Mouse (Mus musculus) liver, embryonic 16.5 days (tissue): ENCODE measurements around the gene Tspan18. TPM values are rescaled to one million over a fixed set of nuclear protein-coding genes. Genes with fewer than 3 reads are reported as not detected.

Source experiments
- ATAC-seq: fragments of 200-750 bp; cut with Nextera tagmentation; 2 replicates; pipeline ENCODE4 v1.8.0; 2017; ENCODE audit warnings: low read depth, mild to moderate bottlenecking, moderate number of reproducible peaks, moderate library complexity
- H3K27ac ChIP-seq: fragments of 300-500 bp; sonication (generic); 2 replicates; pipeline ENCODE4 v1.5.1; 2014; ENCODE audit warnings: mild to moderate bottlenecking, low read length
- H3K27me3 ChIP-seq: fragments of 300-500 bp; sonication (generic); 2 replicates; pipeline ENCODE4 v1.6.1; 2014; ENCODE audit warnings: low read depth, low read length, mixed read lengths; ENCODE audit not compliant: control insufficient read depth, insufficient read depth
- H3K36me3 ChIP-seq: fragments of 300-500 bp; sonication (generic); 2 replicates; pipeline ENCODE4 v1.6.1; 2014; ENCODE audit warnings: mild to moderate bottlenecking; ENCODE audit not compliant: control insufficient read depth, insufficient read depth
- H3K4me1 ChIP-seq: fragments of 300-500 bp; sonication (generic); 2 replicates; pipeline ENCODE4 v1.6.1; 2014; ENCODE audit warnings: low read depth, low read length, mixed read lengths; ENCODE audit not compliant: control insufficient read depth
- H3K4me2 ChIP-seq: fragments of 300-500 bp; sonication (generic); 2 replicates; pipeline ENCODE4 v1.6.1; 2014; ENCODE audit warnings: low read depth, low read length, mixed read lengths
- H3K4me3 ChIP-seq: fragments of 300-500 bp; sonication (generic); 2 replicates; pipeline ENCODE4 v1.5.1; 2014; ENCODE audit warnings: low read depth, mild to moderate bottlenecking, low read length
- H3K9ac ChIP-seq: fragments of 300-500 bp; sonication (generic); 2 replicates; pipeline ENCODE4 v1.6.1; 2014; ENCODE audit warnings: low read depth, low read length
- H3K9me3 ChIP-seq: fragments of 300-500 bp; sonication (generic); replicated peaks from 2 replicates; pipeline ENCODE4 v1.6.1; 2016; ENCODE audit warnings: low read length; ENCODE audit not compliant: control insufficient read depth
- WGBS: fragments of 180-500 bp; shearing (Covaris S2); extraction: QIAGEN DNeasy Blood & Tissue Kit; methylation state at CpG from one replicate; pipeline ENCODE4 v1.1.7; 2014; ENCODE audit not compliant: insufficient replicate concordance; 5-methylcytosine and 5-hydroxymethylcytosine counted together
- polyA plus RNA-seq: library from polyadenylated mRNA; unstranded; fragments of >200 nt; fragmentation: Nextera tagmentation; extraction: Ambion mirVana; gene quantifications from 2 replicates; pipeline ENCODE4 v1.2.1, GENCODE M21; 2015

Tspan18 gene
- polyA plus RNA-seq, 1 experiment from 2014 or later: 2.0 TPM

GRCm38 (mm10) chr2:93163317-93163716, 171.0 kb downstream of the Tspan18 start:
- no peaks in the 10 kb centered on the region for H3K9me3 ChIP-seq
- no peak overlapping the region for H3K4me2 ChIP-seq
- no peak overlapping the region for H3K4me3 ChIP-seq
- no peak overlapping the region for H3K9ac ChIP-seq
- no peak for ATAC-seq
- WGBS: 11% methylated on average over 2 of the region's 2 CpGs
- H3K36me3 ChIP-seq: no peaks in the 10 kb centered on the region
- H3K27ac ChIP-seq: no peak overlapping the region
- no peaks in the 10 kb centered on the region for H3K4me1 ChIP-seq
- no peaks in the 10 kb centered on the region for H3K27me3 ChIP-seq

GRCm38 (mm10) chr2:93162791-93163190, 171.5 kb downstream of the Tspan18 start:
- Histone ChIP-seq H3K9me3 (no peaks in the 10 kb centered on the region), H3K27ac (no peak overlapping the region), H3K4me2 (no peak overlapping the region), H3K4me1 (no peaks in the 10 kb centered on the region), H3K36me3 (no peaks in the 10 kb centered on the region), H3K27me3 (no peaks in the 10 kb centered on the region), H3K4me3 (no peak overlapping the region), H3K9ac (no peak overlapping the region)
- 29% methylated on average over 4 of the region's 4 CpGs for WGBS
- 0 out of 2 replicates have a peak, but pooled peaks have one; percentile 19 for ATAC-seq

DNA sequence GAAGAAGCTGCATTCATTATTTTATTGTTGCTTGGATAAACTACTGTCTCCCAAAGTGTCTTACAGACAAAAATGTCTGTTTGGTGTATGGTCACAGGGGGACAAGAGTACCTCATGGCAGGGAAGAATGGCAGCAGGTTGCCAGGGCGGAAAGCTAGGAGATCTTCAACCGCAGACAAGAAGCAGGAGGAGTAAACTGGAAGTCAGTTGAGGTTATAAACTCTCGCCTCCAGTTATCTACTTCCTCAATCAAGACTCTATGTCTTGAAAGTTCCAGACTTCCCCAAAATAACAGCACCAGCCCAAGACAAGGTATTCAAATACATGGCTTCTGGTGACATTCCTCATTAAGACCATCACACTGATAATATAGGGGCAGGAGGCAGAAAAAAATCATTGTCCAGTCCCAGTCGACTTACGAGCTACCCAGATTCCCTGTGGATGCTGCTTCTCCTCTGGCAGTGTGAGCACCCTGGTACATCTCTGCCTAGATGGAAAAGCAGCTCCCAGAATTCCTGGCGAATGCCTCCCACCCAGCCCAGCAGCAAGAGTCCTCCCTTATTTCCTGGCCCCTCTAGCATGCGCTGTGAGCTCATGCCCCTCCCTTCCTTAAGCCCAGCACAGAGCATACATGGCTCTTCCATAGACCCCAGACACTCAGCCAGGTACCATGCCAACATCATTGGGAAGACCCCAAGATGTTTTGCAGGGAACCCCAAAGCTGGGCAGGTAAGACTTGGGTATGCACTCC, 172.2 kb downstream of the Tspan18 start:
- Histone ChIP-seq H3K4me3 (no peak overlapping the region), H3K4me2 (no peak overlapping the region), H3K4me1 (no peaks in the 10 kb centered on the region), H3K27me3 (no peaks in the 10 kb centered on the region), H3K27ac (no peak overlapping the region), H3K36me3 (no peaks in the 10 kb centered on the region), H3K9ac (no peak overlapping the region), H3K9me3 (no peaks in the 10 kb centered on the region)
- WGBS: 12% methylated on average over 7 of the region's 7 CpGs
- ATAC-seq: no peak

- Histone ChIP-seq H3K9ac (no peak overlapping the region), H3K4me1 (no peaks in the 10 kb centered on the region), H3K4me2 (no peak overlapping the region), H3K27ac (no peak overlapping the region), H3K4me3 (no peak overlapping the region), H3K9me3 (no peaks in the 10 kb centered on the region), H3K36me3 (no peaks in the 10 kb centered on the region), H3K27me3 (no peaks in the 10 kb centered on the region)
- ATAC-seq: no peak
- WGBS: 52% methylated on average over 4 of the region's 4 CpGs
Measured at GRCm38 (mm10) chr2:93160467-93161035, 173.8 kb downstream of the Tspan18 start.

- no peak overlapping the region for H3K9ac ChIP-seq
- H3K27ac ChIP-seq: no peak overlapping the region
- H3K4me2 ChIP-seq: no peak overlapping the region
- H3K4me1 ChIP-seq: no peaks in the 10 kb centered on the region
- H3K9me3 ChIP-seq: no peaks in the 10 kb centered on the region
- no peak overlapping the region for H3K4me3 ChIP-seq
- WGBS: 9% methylated on average over 1 of the region's 1 CpGs
- H3K27me3 ChIP-seq: no peaks in the 10 kb centered on the region
- ATAC-seq: no peak
- no peaks in the 10 kb centered on the region for H3K36me3 ChIP-seq
Measured at GRCm38 (mm10) chr2:93154486-93155032, 179.7 kb downstream of the Tspan18 start.

DNA sequence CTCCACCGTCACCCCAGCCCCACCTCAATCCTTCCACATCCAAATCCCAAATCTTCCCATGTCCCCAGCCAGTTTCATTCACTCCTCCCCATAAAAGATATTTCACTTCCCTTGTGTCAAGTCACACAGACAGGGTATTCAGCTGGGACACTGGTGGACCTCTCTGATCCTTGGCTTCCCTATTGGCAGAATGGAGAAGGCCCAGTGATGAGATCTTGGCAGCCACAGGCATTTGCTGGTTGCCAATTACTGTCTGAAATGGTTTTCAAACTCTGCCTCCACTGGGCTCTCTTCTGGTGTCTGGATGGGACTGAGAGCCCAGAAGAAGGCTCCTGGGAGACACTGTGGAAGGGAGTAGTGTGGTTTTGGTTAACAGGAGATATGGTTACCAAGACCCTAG, 180.5 kb downstream of the Tspan18 start:
- no peaks in the 10 kb centered on the region for H3K27me3 ChIP-seq
- H3K4me1 ChIP-seq: no peaks in the 10 kb centered on the region
- no peaks in the 10 kb centered on the region for H3K36me3 ChIP-seq
- H3K9me3 ChIP-seq: no peaks in the 10 kb centered on the region
- H3K27ac ChIP-seq: no peak overlapping the region
- 63% methylated on average over 1 of the region's 1 CpGs for WGBS
- no peak for ATAC-seq
- no peak overlapping the region for H3K4me3 ChIP-seq
- H3K4me2 ChIP-seq: no peak overlapping the region
- no peak overlapping the region for H3K9ac ChIP-seq

DNA sequence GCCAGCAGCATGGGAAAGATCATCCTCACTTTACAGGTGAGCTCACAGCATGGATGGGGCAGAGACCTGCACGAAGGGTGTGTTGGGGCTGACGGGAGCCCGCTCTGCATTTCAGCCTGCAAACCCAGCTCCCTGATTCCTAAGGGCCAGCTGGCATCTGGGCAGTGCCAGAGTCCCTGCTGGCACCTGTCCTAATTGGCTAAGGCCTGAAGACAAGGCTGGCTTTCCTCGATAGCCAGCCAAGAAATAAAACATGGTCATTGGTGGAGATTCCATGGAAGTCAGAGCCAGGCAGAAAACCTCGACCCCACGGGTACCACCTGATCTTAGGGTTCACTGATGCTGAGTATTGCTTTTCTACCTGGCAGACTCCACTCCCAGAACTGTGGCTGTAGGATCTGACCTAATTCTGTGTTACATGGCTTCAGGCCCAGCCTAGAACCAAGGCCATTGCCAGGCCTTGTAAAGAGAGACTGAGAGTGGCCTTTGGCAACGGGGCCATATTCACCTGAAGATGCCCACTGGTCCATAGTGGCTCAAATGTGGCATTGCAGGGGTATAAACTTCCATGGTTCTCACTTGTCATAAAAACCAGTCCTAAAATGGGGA, 181.3 kb downstream of the Tspan18 start:
- no peak overlapping the region for H3K27ac ChIP-seq
- no peaks in the 10 kb centered on the region for H3K36me3 ChIP-seq
- WGBS: 59% methylated on average over 7 of the region's 7 CpGs
- ATAC-seq: no peak
- no peaks in the 10 kb centered on the region for H3K4me1 ChIP-seq
- no peaks in the 10 kb centered on the region for H3K27me3 ChIP-seq
- no peak overlapping the region for H3K4me3 ChIP-seq
- no peaks in the 10 kb centered on the region for H3K9me3 ChIP-seq
- no peak overlapping the region for H3K9ac ChIP-seq
- H3K4me2 ChIP-seq: no peak overlapping the region

DNA sequence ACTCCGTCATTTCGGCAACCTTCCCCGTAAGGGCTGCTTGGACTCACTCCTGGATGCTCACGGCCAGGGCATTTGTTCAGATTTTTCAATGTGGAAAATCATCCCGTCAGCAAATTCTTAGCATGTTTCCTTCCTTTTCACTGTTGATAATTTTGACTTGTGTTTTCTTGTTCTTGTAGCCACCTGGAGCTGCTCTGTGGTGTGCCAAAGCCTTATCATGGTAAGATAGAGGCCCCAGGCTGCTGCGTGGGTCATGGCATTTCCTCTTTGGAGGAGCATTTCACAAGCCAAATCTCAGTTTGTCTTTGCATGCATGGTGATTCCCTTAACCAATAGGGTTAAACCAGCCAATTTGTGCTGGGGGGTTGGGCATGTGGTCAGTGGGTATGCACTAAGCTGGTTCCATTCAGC, 182.1 kb downstream of the Tspan18 start:
- no peak overlapping the region for H3K27ac ChIP-seq
- no peaks in the 10 kb centered on the region for H3K9me3 ChIP-seq
- no peak for ATAC-seq
- no peaks in the 10 kb centered on the region for H3K36me3 ChIP-seq
- H3K4me1 ChIP-seq: no peaks in the 10 kb centered on the region
- H3K4me2 ChIP-seq: no peak overlapping the region
- H3K4me3 ChIP-seq: no peak overlapping the region
- no peaks in the 10 kb centered on the region for H3K27me3 ChIP-seq
- H3K9ac ChIP-seq: no peak overlapping the region
- 52% methylated on average over 6 of the region's 6 CpGs for WGBS
